Mouse (Mus musculus) liver, adult 2 months (tissue): ENCODE measurements around the gene Lrp4.

ENCODE experiments used
- CTCF ChIP-seq: fragments of 200-500 bp; IDR thresholded peaks from 2 replicates; pipeline ENCODE4 v1.5.1; 2011; ENCODE audit warnings: low read depth, low read length, control low read depth
- POLR2A ChIP-seq: fragments of 200-500 bp; IDR thresholded peaks from 2 replicates; pipeline ENCODE4 v1.6.1; 2011; ENCODE audit warnings: low read length, control low read depth; ENCODE audit not compliant: insufficient read depth; ENCODE audit errors: extremely low read depth

- TF ChIP-seq CTCF (no peak), POLR2A (no peak)
Measured at GRCm38 (mm10) chr2:91453231-91454075, 3.9 kb upstream of the Lrp4 start.
